Mouse (Mus musculus) left cerebral cortex, adult 8-10 months (tissue): ENCODE results near the gene Kank4. TPM values are rescaled to one million over a fixed set of nuclear protein-coding genes. Genes with fewer than 3 reads are reported as not detected.

Experiments used
- DNase-seq, 2 experiments: peaks; one replicate each; pipeline ENCODE4 v3.0.0; 2022; ENCODE audit warnings: low spot score in 2 of 2
- total RNA-seq, 4 experiments: library from RNA; stranded (reverse); gene quantifications; 2 replicates each; pipeline ENCODE4 v1.2.4; 2022

The Kank4 gene
- total RNA-seq, 4 experiments from 2014 or later: 3.9 to 4.4 (median 4.3) TPM

DNA sequence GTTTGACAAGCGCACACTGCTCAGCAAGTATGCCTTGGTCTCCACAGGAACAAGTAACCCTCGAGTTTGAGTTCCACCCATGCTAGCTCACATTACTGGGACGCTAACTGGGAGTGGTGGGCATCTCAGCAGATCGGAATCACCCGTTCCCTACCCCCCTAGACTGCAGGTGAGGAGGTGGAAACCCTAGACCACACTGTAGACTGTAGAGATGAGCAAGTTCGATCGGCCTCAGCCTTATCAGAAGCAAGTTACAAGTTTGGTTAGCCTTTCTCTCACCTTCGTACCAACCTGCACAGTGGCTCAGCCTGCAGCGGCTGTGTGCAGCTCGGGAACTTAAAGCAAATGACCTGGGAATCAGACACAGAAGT lies 98.8 kb downstream of the Kank4 start:
- no peak for DNase-seq

DNA sequence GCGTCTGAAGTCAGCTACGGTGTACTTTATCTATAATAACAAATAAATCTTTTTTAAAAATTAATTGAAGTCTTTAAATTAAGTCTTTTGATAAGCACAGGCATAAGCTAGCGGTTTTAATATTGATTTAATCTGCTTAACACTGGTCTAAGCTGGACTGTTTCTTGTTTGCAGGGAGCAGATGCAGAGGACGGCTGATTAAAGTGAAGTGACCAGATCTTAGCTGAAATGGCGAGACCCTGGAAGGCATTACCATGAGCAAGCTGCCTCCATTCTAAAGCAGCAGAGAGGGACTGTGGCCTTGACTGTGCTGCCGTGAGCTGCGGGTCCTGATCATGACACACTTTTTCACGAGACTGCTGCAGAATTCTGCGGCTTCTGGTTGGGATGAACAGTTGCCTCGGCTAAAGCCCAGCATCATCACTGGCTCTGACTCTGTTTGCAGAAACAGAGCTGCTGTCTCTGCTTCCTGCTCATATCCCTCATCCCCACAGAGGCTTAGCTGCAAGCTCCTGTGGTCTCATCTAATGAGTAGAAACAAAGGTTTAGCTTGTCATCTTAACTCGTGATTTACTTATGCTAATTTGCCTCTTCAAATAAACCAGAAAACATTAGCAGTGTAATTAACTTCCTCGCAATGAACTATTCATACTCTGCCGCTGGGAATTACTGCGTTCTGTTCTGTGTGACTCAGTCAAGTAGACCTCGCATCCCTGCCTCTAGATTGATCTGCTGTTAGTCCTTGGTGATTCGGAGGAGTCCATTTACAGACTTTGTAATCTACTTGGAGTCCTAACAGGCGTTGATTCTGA lies 99.4 kb downstream of the Kank4 start:
- DNase-seq: no peak

DNA sequence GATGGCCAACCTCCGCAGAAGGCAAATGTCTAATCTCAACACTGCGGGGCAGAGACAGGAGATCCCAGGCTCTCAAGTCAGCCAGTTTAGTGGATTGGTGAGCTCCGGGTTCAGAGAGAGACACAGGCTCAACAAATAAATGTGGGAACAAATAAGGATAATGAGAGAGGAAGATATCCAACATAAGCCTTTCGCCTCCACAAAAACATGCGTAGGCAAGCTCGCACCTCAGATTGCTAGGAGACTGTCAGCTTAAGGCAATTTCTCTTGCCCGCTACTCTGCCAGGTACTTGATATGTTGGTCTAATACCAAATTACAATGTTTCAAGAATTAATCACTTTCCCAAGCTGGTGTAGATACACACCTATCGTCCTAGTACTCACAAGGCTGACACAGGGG lies 106.4 kb downstream of the Kank4 start:
- no peak for DNase-seq

Other genes starting within 250 kb of the Kank4 start
- gene L1td1, start 90.8 kb downstream of the Kank4 start, total RNA-seq: under 1 TPM in 2 of 4 experiments, not detected in 2; 0.14 to 0.15 TPM
- gene I0C0044D17Rik, start 6.3 kb upstream of the Kank4 start, total RNA-seq: not detected
- gene Usp1, start 106.3 kb upstream of the Kank4 start, total RNA-seq: 10 to 100 TPM; 22.1 to 27.3 (median 23.5) TPM
- gene Angptl3, start 213.4 kb upstream of the Kank4 start, total RNA-seq: under 1 TPM in 2 of 4 experiments, not detected in 2; 0.27 to 0.60 TPM